Mouse (Mus musculus): ENCODE measurements around the gene Cetn4. TPM values are rescaled to one million over a fixed set of nuclear protein-coding genes. Genes with fewer than 3 reads are reported as not detected.
A peak's percentile ranks its signal among the peaks of the same experiment; 100 is the strongest.

The Cetn4 gene
- total RNA-seq, 1 experiment from 2014 or later: 2.8 TPM

- 0 out of 2 replicates have a peak, but pooled peaks have one; percentile 27 for ATAC-seq (ENCODE audit: extremely low read depth, insufficient number of reproducible peaks, low FRiP score, poor library complexity, severe bottlenecking)
Measured at GRCm38 (mm10) chr3:37311897-37312369, 575 bp downstream of the Cetn4 start.

GRCm38 (mm10) chr3:37303392-37304139 lies 8.9 kb downstream of the Cetn4 start:
- no peak for ATAC-seq (ENCODE audit: extremely low read depth, insufficient number of reproducible peaks, low FRiP score, poor library complexity, severe bottlenecking)

DNA sequence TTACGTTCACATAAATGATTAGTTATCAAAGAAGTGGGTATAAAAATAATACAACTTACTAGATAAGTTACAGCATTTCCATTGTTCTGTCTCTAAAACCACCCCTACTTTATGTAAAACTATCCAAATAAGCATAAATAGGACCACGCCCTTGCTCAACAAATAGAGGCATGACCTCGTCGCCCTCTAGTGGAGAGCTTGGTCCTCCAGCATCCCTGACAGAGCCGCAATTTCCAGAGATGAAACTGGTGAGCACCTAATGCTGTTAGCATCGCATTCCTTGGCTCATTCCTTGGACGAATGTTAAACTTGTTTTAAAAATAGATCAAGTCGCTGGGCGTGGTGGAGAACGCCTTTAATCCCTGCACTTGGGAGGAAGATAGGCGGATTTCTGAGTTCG lies 9.8 kb downstream of the Cetn4 start:
- peak; percentile 82 for ATAC-seq (ENCODE audit: extremely low read depth, insufficient number of reproducible peaks, low FRiP score, poor library complexity, severe bottlenecking)

DNA sequence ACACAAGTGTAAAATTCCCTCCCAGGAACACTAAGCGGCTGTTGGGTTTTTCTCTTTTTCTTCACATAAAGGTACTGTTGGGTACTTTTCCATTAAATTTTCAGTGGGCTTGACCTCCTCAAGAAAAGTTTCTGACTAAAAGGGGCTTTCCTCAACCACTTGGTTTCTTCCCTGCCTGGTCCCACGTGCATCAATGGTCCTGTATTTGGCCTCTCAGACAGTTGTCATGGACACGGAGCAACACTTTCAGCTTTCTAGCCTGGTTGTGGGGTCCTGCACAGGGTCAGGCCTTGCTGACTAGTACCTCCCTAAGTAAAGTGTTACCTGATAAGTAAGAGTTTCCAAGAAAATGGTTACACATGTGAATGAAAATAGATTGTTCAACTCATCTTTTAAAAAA lies 13.0 kb downstream of the Cetn4 start:
- ATAC-seq (ENCODE audit: extremely low read depth, insufficient number of reproducible peaks, low FRiP score, poor library complexity, severe bottlenecking): no peak

DNA sequence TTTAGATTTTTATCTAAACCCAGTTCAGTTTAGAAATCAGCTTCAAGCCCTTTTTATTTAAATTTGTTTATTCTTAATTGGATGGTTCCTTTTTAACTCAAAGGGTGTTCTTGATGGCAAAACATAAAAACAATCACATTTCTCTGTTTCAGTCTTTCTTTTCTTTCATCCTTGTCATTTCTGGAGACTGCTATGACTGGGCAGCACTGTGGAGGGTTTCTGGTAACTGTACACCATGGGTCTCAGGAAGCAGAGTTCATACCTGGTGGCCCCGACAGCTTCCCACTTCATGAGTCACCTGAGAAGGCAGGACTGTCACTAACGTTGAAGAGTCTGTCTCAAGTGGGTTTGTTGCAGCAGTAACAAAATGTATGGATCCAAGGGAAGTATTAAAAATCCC lies 19.9 kb downstream of the Cetn4 start:
- no peak for ATAC-seq (ENCODE audit: extremely low read depth, insufficient number of reproducible peaks, low FRiP score, poor library complexity, severe bottlenecking)

GRCm38 (mm10) chr3:37291929-37292328 lies 20.6 kb downstream of the Cetn4 start:
- no peak for ATAC-seq (ENCODE audit: extremely low read depth, insufficient number of reproducible peaks, low FRiP score, poor library complexity, severe bottlenecking)

DNA sequence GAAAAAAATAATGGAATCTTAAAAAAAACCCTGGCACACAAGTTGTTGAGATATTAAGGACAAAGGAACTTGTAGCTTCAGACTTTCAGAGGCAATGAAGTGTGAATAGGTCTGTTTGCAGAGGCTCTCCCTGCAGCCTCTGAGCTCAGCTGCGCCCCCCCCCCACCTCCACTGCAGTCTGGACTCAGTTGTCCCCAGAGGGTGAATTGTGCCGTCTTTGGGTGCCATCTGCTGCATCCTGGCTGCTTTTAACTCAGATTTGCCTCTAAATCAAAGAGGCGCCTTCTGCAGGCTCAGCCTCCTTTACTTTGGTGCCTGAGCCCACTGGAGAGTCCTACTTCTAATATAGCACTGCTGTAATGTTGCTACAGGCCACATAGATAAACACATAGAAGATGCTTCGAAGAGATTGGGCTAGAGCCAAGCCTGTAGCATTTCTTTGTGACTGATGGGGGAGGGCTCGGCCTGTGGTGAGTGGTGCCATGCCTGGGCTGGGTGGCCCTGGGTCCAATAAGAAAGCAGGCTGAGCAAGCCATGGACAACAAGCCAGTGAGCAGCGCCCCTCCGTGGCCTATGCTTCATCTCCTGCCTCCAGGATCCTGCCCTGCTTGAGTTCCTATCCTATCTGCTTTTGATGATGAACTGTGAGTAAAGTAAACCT lies 21.5 kb downstream of the Cetn4 start:
- ATAC-seq (ENCODE audit: extremely low read depth, insufficient number of reproducible peaks, low FRiP score, poor library complexity, severe bottlenecking): no peak

DNA sequence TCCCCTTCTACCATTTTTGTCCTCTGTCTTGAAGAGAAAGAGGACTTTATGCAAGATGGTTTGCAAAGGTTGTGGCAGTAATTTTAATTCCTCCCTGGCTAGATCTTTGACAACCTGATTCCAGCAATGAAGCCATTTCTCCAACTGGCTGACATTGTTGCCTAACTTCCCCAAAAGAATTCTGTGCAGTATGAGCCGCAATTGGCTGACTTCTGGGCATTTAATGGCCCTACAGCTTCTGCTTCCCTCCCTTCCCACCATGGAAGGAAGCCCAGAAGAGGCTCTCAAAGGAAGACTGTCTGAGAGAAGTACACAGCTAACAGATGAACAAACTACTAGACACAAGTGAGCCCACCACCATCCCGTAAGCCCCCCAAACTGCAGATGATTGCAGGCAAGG lies 23.3 kb downstream of the Cetn4 start:
- no peak for ATAC-seq (ENCODE audit: extremely low read depth, insufficient number of reproducible peaks, low FRiP score, poor library complexity, severe bottlenecking)

DNA sequence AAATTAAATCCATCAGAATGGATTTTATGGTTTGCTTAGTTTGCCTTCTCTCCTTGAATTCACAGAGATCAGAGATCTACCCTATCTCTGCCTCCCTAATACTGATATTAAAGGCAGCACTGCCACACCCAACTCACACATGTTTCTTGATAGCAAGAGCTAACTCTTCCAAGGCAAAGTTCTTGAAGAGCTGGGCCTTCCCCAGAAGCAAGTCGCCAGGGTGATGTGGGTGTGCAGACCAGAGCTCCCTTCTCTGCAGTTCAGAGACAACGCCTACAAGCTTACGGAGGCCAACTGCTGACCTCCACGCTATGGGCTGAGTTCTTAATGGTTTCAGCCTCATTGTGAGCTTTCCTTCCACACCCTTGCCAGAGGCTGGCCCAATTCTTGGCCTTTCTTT lies 29.3 kb downstream of the Cetn4 start:
- ATAC-seq (ENCODE audit: extremely low read depth, insufficient number of reproducible peaks, low FRiP score, poor library complexity, severe bottlenecking): no peak

DNA sequence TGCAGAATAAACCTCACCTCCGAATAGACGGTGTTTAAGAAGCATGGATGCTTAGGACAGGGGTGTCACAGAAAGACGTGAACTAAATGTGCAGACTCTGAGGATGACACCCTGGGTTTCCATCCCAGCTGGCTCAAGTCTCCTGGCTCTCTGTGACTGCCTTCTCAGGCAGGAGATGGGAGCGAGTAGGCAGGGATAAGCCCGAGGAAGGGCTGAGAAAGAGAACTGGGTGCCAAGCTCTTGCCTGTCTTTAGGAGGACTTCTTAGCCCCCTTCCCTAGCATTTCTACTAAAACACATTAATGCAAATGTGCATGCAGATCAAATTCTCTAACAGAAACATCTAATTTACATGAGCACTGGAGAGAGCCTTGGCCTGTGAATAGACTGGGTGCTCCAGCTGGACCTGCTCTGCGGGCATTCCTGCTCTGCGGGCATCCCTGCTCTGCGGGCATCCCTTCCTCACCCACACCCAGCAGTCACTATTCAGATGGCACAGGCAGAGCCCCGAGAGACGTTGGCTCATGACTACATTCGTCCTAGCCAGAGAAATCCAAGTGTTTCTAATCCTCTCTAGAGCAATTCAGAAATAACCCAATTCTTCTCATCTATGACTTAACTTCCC lies 30.1 kb downstream of the Cetn4 start:
- ATAC-seq (ENCODE audit: extremely low read depth, insufficient number of reproducible peaks, low FRiP score, poor library complexity, severe bottlenecking): no peak

GRCm38 (mm10) chr3:37280871-37281270 lies 31.6 kb downstream of the Cetn4 start:
- peak; percentile 75 for ATAC-seq (ENCODE audit: extremely low read depth, insufficient number of reproducible peaks, low FRiP score, poor library complexity, severe bottlenecking)

GRCm38 (mm10) chr3:37280221-37280620 lies 32.3 kb downstream of the Cetn4 start:
- ATAC-seq (ENCODE audit: extremely low read depth, insufficient number of reproducible peaks, low FRiP score, poor library complexity, severe bottlenecking): no peak

DNA sequence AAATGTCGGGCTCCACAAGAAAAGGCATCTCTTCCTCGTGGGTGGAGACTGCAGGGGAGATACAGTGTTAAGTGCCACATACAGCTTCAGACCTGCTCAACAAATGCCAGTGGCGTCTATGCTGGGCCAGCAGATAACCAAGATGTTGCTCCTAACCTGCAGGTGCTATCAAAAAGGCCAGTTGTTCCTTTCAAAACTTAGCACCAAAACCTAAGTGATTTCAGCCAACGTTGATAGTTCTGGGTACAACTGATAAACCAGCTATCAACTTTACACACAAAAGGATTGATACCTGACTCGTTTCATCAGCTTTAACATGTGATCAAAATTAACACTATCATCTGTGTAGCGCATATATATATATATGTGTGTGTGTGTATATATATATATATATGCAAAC lies 37.8 kb downstream of the Cetn4 start:
- no peak for ATAC-seq (ENCODE audit: extremely low read depth, insufficient number of reproducible peaks, low FRiP score, poor library complexity, severe bottlenecking)

DNA sequence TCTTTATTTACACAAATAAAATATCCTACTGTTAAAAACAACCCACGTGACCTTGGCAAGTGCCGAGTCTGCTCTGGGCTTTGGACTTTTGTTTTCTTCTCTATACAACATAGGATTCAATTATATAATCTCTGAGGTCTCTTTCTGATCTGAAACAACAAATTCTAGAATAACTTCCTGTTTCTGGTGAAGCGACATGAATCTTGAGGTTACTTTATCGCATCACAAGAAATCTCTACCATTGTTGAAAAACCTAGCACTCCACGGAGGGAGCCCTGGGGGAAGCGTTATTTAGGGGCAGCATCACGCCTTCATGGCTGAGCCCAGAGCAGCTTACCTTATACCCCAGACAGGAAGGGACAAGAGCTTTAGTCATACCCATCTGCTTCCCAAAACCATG lies 39.4 kb downstream of the Cetn4 start:
- no peak for ATAC-seq (ENCODE audit: extremely low read depth, insufficient number of reproducible peaks, low FRiP score, poor library complexity, severe bottlenecking)

DNA sequence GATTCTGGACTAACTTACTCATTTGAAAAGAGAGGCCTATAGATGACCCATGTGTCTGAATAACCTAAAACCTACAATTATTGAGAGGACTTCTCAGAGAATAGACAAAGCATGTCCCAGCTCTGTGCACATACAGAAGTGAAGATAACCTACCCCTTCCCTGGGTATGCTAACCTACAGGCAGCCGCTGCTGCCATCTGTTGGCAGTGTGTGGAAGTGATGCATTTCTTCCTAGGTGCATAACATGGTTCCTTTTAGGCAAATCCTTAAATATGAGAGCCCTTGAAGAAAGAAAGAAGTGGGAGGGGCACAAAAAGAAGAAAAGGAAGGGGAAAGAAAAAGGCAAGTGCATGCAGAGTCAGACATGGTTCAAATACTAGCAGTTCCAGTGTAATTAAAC lies 41.3 kb downstream of the Cetn4 start:
- ATAC-seq (ENCODE audit: extremely low read depth, insufficient number of reproducible peaks, low FRiP score, poor library complexity, severe bottlenecking): peak; percentile 73; the same call in 1 of the 2 replicates

- no peak for ATAC-seq (ENCODE audit: extremely low read depth, insufficient number of reproducible peaks, low FRiP score, poor library complexity, severe bottlenecking)
Measured at GRCm38 (mm10) chr3:37269926-37270325, 42.6 kb downstream of the Cetn4 start.

DNA sequence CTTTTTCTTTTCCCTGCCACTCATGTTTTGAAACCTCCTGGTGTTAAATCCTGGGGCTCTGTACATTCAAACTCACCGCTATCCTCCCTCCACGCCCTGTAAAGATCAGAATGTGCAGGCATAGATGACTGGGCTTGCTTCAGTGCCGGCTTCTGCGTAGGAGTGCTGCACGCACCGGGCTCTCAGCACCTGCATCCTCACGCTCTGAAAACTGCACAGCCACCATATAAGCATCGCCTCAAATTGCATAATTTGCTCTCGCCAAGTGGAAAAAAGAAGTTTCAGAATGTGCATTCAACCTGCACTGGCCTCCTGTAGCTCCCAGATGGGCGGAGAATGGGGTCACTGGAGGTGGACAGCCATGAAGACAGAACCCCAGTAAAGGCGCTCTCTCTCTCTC lies 44.2 kb downstream of the Cetn4 start:
- ATAC-seq (ENCODE audit: extremely low read depth, insufficient number of reproducible peaks, low FRiP score, poor library complexity, severe bottlenecking): no peak

DNA sequence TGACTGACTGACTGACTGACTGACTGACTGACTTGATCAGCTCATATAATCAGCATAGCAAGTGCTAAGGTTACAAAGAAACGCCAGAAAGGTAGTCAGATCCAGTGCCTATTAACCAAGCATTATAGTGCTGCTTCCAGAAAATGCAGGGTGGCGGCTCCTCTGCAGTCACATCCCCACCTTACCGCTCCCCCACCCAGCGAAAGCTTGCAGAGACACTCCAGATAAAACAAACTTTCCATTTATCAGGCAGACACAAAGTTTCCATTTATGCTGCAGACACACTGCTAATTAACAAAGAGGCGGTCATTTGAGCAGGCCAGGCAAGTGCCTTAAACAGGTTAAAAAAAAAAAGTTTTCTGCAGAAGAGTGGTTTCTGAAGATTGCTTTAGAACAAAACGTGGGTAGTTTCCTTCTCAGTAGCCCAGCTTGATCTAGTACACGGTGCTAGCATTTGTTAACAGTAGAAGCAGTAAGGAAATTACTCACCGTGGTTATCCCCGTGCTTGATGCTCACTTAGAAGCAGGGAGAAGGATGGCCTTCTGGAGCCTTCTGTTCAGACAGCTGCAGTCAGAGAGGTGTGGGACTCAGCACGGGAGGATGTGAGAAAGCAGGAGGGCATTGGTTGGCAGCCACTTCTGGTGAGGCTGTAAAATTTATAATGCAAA lies 53.0 kb downstream of the Cetn4 start:
- no peak for ATAC-seq (ENCODE audit: extremely low read depth, insufficient number of reproducible peaks, low FRiP score, poor library complexity, severe bottlenecking)

DNA sequence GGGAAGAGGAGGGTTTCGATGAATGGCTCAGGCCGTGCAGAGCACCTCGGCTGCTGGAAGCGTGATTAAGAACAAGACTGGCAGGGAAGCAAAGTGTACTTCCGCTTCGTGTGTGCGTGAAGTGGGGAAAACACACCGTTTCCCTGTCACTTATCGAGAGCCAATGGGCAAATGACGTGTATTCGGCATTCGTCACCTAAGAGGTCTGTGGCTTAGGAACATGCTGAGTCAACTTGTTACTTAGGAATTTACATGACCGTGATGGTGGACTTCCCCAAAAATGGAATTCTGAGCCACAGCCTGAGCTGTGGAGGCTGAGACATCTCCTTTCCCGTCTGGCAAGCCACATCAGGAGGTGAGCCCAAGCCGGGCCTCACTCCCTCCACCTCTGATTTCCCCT lies 54.7 kb downstream of the Cetn4 start:
- ATAC-seq (ENCODE audit: extremely low read depth, insufficient number of reproducible peaks, low FRiP score, poor library complexity, severe bottlenecking): no peak
